Mouse (Mus musculus): ENCODE data around the gene Wdtc1. TPM values are rescaled to one million over a fixed set of nuclear protein-coding genes. Genes with fewer than 3 reads are reported as not detected.

Gene Wdtc1
- total RNA-seq (2014; fragmentation: Nextera tagmentation) (24.5 and 32.3 TPM in 2 replicates), total RNA-seq (2017) (6.9 and 7.1 TPM in 2 replicates), polyA plus RNA-seq (2012) (53.4 and 61.4 TPM in 2 replicates)

DNA sequence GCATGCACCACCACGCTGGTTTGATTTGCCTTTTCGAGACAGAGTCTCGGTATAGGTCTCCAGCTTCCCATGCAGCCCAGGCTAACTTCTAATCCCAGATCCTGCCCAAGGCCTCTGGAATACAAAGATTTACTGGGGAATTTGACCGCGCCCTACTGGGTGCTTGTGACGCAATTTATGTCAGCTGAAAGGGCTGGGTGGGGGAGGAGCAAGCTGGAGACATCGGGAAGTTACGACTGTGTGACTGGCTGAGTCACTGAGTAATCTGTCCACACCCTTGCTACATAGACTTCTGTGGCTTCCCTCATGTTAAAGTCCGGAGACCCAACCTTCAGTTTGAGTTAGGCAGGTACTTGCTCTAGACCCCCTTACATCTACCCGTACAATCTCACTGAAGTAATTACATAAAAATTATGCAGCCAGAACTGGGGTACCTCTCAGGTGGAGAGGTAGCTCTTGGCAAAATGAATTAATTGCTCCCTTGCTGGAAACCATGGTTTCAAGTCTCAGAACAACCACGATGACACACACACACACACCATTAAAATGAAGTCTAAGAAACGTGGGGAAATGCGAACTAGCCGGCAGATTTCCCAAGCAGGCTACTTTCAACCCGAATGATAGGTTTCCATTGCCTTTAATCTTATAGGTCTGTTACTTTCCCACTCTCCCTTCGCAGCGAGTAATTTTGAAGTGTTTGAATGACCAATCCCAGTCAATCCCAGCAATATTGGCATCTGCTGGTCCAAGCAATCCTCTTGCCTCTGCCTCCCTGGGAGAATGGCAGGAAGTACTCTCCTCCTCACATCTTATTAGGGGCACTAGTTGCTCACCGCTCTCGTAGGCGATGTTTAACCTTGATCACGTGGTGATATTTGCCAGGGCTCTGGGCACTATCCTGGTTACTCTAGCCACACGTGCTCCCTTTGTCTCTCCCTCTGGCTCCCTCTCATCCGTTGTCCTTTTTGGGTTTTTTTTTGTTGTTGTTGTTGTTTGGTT, at the start of gene Wdtc1:
TSS of gene Wdtc1 (minus strand) at position 115 of the 999 bp plus-strand sequence.
- no peaks in the 10 kb centered on the region for H3K27me3 ChIP-seq (ENCODE audit: insufficient read depth, low read length)
- no peaks in the 10 kb centered on the region for H3K9me3 ChIP-seq (replicated peaks)
- ATAC-seq (ENCODE audit: extremely low read depth, insufficient number of reproducible peaks, low FRiP score, poor library complexity, severe bottlenecking) (no peak), DNase-seq (ENCODE audit: low spot score) (no peak)
- peaks cover 16% of the 10 kb centered on the region for H3K4me1 ChIP-seq (ENCODE audit: insufficient read depth, low read depth, low read length)
- H3K36me3 ChIP-seq (replicated peaks): no peaks in the 10 kb centered on the region
- TF ChIP-seq CTCF (IDR thresholded peaks at IDR 0.05; ENCODE audit: low read depth, low read length): no peak
- no peak for TF ChIP-seq POLR2AphosphoS5 (IDR thresholded peaks at IDR 0.05; ENCODE audit: insufficient replicate concordance, low read depth, low read length)
- TF ChIP-seq TAL1 (conservative IDR thresholded peaks at IDR 0.05; ENCODE audit: low read depth, low read length): no peak
- no peak for TF ChIP-seq GATA2 (IDR thresholded peaks at IDR 0.05; ENCODE audit: borderline replicate concordance, low read depth, low read length)
- no peak for TF ChIP-seq GATA1 (IDR thresholded peaks at IDR 0.05; ENCODE audit: borderline replicate concordance, low read length)
- no peak within 1 kb of the TSS; the same call in 1 of the 2 replicates for H3K4me3 ChIP-seq (ENCODE audit: low read depth, low read length)

DNA sequence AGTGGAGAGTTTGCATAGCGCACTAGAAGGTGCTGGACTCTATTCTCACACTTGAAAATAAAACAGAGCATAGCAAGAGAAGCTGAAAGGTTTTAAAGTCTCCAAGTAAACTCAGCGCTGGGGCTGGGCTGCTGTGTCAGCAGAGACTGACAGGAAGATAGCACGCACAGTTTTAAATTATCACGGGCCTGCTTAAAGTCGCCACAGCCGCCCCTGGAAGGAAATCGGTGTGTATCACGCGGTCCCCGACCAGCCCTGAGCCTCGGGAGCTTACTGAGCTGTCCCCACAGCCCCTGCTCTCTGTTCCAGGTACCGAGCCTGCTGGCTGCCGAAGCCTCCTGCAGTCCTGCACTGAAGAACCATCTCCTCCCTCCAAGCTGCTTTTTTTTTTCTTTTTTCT, 48.7 kb upstream of the Wdtc1 start:
- peaks cover 23% of the 10 kb centered on the region for H3K4me1 ChIP-seq (ENCODE audit: insufficient read depth, low read depth, low read length)
- no peak overlapping the region for H3K4me3 ChIP-seq (ENCODE audit: low read depth, low read length)
- no peak for TF ChIP-seq POLR2AphosphoS5 (IDR thresholded peaks at IDR 0.05; ENCODE audit: insufficient replicate concordance, low read depth, low read length)
- no peak for TF ChIP-seq GATA2 (IDR thresholded peaks at IDR 0.05; ENCODE audit: borderline replicate concordance, low read depth, low read length)
- DNase-seq (ENCODE audit: low spot score): no peak
- H3K9me3 ChIP-seq (replicated peaks): no peaks in the 10 kb centered on the region
- no peaks in the 10 kb centered on the region for H3K27me3 ChIP-seq (ENCODE audit: insufficient read depth, low read length)
- peaks cover 89% of the 10 kb centered on the region for H3K36me3 ChIP-seq (replicated peaks)
- ATAC-seq (ENCODE audit: extremely low read depth, insufficient number of reproducible peaks, low FRiP score, poor library complexity, severe bottlenecking): no peak

DNA sequence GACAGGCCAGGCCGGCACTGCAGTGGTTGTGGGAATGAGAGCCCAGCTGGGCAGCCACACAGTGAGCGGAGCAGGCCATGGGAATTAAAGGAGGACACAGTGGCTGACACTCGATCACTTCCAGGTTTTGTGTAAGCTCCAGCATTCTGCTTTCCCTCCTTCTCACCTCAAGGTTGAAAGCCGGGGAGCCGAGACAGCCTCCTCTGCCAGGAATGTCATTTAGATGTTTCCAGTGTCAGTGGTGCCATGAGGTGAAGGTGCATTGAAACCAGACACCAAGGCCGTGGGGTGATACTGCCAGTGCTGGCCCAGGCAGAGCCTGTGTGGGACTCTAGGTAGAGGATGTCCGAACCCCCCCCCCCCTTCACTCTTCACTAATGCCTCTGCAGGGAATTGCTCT, 46.8 kb upstream of the Wdtc1 start:
- Histone ChIP-seq H3K9me3 (replicated peaks) (no peaks in the 10 kb centered on the region), H3K36me3 (replicated peaks) (peaks cover 90% of the 10 kb centered on the region), H3K4me1 (ENCODE audit: insufficient read depth, low read depth, low read length) (peaks cover 19% of the 10 kb centered on the region), H3K27me3 (ENCODE audit: insufficient read depth, low read length) (no peaks in the 10 kb centered on the region), H3K4me3 (ENCODE audit: low read depth, low read length) (no peak overlapping the region)
- ATAC-seq (ENCODE audit: extremely low read depth, insufficient number of reproducible peaks, low FRiP score, poor library complexity, severe bottlenecking) (no peak), DNase-seq (ENCODE audit: low spot score) (no peak)
- TF ChIP-seq TAL1 (conservative IDR thresholded peaks at IDR 0.05; ENCODE audit: low read depth, low read length) (no peak), CTCF (IDR thresholded peaks at IDR 0.05; ENCODE audit: low read depth, low read length) (no peak), GATA1 (IDR thresholded peaks at IDR 0.05; ENCODE audit: borderline replicate concordance, low read length) (no peak), GATA2 (IDR thresholded peaks at IDR 0.05; ENCODE audit: borderline replicate concordance, low read depth, low read length) (no peak), POLR2AphosphoS5 (IDR thresholded peaks at IDR 0.05; ENCODE audit: insufficient replicate concordance, low read depth, low read length) (no peak)

DNA sequence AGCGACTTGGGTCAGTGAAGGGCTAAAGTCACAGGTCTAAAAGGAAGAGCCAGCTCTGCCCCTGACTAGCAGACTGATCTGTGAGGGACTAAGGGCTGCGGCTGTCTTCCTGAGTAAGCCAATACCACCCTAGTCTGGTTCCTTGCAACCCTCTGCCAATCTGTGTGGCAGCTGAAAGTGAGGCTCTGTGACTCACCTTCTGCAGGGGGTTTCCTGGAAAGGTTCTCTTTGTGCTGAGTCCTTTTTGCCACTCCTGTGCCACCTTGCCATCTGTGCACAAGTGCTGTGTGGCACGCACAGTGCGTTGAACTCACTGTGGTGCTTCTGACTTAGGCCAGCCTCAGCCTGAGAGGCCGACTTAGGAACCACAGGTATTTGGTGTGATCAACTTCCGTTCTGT, 46.2 kb upstream of the Wdtc1 start:
- H3K27me3 ChIP-seq (ENCODE audit: insufficient read depth, low read length): no peaks in the 10 kb centered on the region
- TF ChIP-seq CTCF (IDR thresholded peaks at IDR 0.05; ENCODE audit: low read depth, low read length) (no peak), GATA1 (IDR thresholded peaks at IDR 0.05; ENCODE audit: borderline replicate concordance, low read length) (no peak), TAL1 (conservative IDR thresholded peaks at IDR 0.05; ENCODE audit: low read depth, low read length) (no peak), GATA2 (IDR thresholded peaks at IDR 0.05; ENCODE audit: borderline replicate concordance, low read depth, low read length) (no peak), POLR2AphosphoS5 (IDR thresholded peaks at IDR 0.05; ENCODE audit: insufficient replicate concordance, low read depth, low read length) (no peak)
- H3K9me3 ChIP-seq (replicated peaks): no peaks in the 10 kb centered on the region
- no peak for DNase-seq (ENCODE audit: low spot score)
- no peak for ATAC-seq (ENCODE audit: extremely low read depth, insufficient number of reproducible peaks, low FRiP score, poor library complexity, severe bottlenecking)
- no peak overlapping the region for H3K4me3 ChIP-seq (ENCODE audit: low read depth, low read length)
- peaks cover 22% of the 10 kb centered on the region for H3K4me1 ChIP-seq (ENCODE audit: insufficient read depth, low read depth, low read length)
- peaks cover 90% of the 10 kb centered on the region for H3K36me3 ChIP-seq (replicated peaks)

DNA sequence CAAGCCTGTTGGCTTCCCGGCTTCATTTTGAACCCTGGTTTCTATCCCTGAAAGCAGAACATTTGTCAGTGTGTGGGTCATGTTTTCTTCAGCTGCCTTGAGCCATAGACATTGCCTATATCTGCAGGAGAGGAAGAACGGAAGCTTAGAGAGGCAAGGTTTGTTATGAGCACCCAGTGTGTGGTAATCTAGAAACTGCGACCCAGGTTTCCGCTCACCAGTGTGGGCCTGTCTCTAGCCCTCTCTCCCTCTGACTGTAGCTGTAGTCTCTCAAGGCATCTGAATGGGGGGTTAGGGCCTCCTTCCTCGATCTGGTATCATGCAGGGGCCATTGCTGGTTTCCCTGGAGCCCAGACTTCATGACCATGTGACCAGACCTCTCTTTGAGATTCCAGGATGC, 45.3 kb upstream of the Wdtc1 start:
- DNase-seq (ENCODE audit: low spot score) (no peak), ATAC-seq (ENCODE audit: extremely low read depth, insufficient number of reproducible peaks, low FRiP score, poor library complexity, severe bottlenecking) (no peak)
- Histone ChIP-seq H3K9me3 (replicated peaks) (no peaks in the 10 kb centered on the region), H3K36me3 (replicated peaks) (peaks cover 83% of the 10 kb centered on the region), H3K4me3 (ENCODE audit: low read depth, low read length) (no peak overlapping the region), H3K4me1 (ENCODE audit: insufficient read depth, low read depth, low read length) (peaks cover 24% of the 10 kb centered on the region), H3K27me3 (ENCODE audit: insufficient read depth, low read length) (no peaks in the 10 kb centered on the region)
- TF ChIP-seq TAL1 (conservative IDR thresholded peaks at IDR 0.05; ENCODE audit: low read depth, low read length) (no peak), CTCF (IDR thresholded peaks at IDR 0.05; ENCODE audit: low read depth, low read length) (no peak), POLR2AphosphoS5 (IDR thresholded peaks at IDR 0.05; ENCODE audit: insufficient replicate concordance, low read depth, low read length) (no peak), GATA1 (IDR thresholded peaks at IDR 0.05; ENCODE audit: borderline replicate concordance, low read length) (no peak), GATA2 (IDR thresholded peaks at IDR 0.05; ENCODE audit: borderline replicate concordance, low read depth, low read length) (no peak)

DNA sequence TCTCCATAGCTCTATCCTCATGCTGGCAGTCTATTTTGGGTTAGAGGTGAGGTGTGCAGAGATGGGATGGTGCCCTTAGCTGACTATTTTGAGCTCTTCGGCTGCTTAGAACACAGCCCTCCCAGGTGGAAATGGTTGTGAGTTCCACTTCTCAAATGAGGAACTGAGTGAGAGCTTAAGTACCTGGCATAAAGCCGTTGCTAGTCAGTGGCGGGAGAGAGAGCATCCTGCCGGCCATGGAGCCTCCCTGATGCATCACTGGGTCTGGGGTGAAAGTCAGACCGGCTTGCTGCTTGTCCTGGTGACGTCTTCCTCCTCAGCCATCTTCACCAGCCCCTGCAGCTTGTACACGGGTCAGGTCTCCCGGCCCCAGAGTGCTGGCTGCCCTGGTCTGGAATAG, 44.7 kb upstream of the Wdtc1 start:
- Histone ChIP-seq H3K4me3 (ENCODE audit: low read depth, low read length) (no peak overlapping the region), H3K36me3 (replicated peaks) (peaks cover 76% of the 10 kb centered on the region), H3K27me3 (ENCODE audit: insufficient read depth, low read length) (no peaks in the 10 kb centered on the region), H3K9me3 (replicated peaks) (no peaks in the 10 kb centered on the region), H3K4me1 (ENCODE audit: insufficient read depth, low read depth, low read length) (peaks cover 24% of the 10 kb centered on the region)
- TF ChIP-seq TAL1 (conservative IDR thresholded peaks at IDR 0.05; ENCODE audit: low read depth, low read length): no peak
- TF ChIP-seq POLR2AphosphoS5 (IDR thresholded peaks at IDR 0.05; ENCODE audit: insufficient replicate concordance, low read depth, low read length): no peak
- no peak for TF ChIP-seq CTCF (IDR thresholded peaks at IDR 0.05; ENCODE audit: low read depth, low read length)
- TF ChIP-seq GATA1 (IDR thresholded peaks at IDR 0.05; ENCODE audit: borderline replicate concordance, low read length): no peak
- no peak for TF ChIP-seq GATA2 (IDR thresholded peaks at IDR 0.05; ENCODE audit: borderline replicate concordance, low read depth, low read length)
- no peak for DNase-seq (ENCODE audit: low spot score)
- no peak for ATAC-seq (ENCODE audit: extremely low read depth, insufficient number of reproducible peaks, low FRiP score, poor library complexity, severe bottlenecking)

Data from G1E (cell line).